8 mouse cellular contexts compared by ENCODE assay signal in the genomic region with DNA sequence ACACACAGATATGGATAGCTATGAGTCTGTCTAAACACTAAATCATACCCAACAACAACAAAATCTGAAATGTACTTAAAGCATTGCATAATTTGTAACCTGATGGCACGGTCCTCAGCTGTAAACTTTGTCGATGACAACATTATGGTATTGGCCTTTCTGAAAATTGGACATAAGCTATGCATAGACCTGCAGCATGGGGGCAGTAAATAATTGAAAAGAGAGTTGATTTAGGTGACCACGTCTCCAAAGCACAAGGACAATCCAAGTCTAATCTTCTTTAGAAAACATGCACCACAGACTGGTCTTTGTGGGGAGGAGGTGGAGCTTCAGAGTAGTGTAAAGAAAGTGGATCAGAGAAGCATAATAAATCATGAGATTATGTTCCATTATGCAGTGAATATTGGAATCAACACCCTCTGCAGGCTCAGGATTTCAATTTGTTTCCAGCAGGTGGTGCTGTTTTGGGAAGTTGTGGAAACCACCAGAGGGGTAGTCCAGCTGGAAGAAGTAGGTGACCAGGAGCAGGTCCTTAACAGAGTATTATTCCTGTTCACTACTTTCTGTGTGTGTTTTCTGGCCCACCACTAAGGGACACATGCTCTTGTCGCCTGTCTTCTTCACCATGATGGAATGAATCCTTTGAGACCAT.
DNase-seq lines count a peak whose midpoint lies in the region.

No protein-coding gene starts in this region.

- peak; percentile 2 for DNase-seq in kidney, adult 18-20 months
- DNase-seq in kidney, adult 11 months, result no peak
- DNase-seq in R1 (ENCODE audit: low read depth, low spot score) (peak; percentile 23), adipocyte (ENCODE audit: low spot score) (no peak)
- DNase-seq in embryo, embryonic 10.5 days (ENCODE audit: low spot score), result peak; percentile 36
- peak; percentile 10 for DNase-seq in kidney, postnatal 14 days
- DNase-seq in thymus, postnatal 4 days, result no peak
- no peak for DNase-seq in left cerebral cortex, postnatal 10 days (ENCODE audit: extremely low spot score in 1 of 2, low spot score in 2 of 2)

- intact Hi-C loops in left cerebral cortex, postnatal 10 days (cut with DNase I), result no loop called here

Comparison
In these comparisons a context has a peak if more than half of its experiments do, and no peak if none do; other contexts are left out.
1. DNase-seq: peak in kidney, adult 18-20 months (single experiment), R1 (single experiment), embryo, embryonic 10.5 days (single experiment) and kidney, postnatal 14 days (single experiment); none in kidney, adult 11 months (single experiment), thymus, postnatal 4 days (single experiment), left cerebral cortex, postnatal 10 days (0 of 2) and adipocyte (single experiment).